Mouse (Mus musculus) neural tube, embryonic 15.5 days (tissue): ENCODE results near the gene Slc8a2. TPM values are rescaled to one million over a fixed set of nuclear protein-coding genes. Genes with fewer than 3 reads are reported as not detected.

Experiments used
- ATAC-seq: fragments of 200-750 bp; cut with Nextera tagmentation; 2 replicates; pipeline ENCODE4 v1.8.0; 2017; ENCODE audit warnings: mild to moderate bottlenecking, moderate TSS enrichment, moderate library complexity; ENCODE audit not compliant: low FRiP score
- H3K27ac ChIP-seq: fragments of 300-500 bp; sonication (generic); replicated peaks from 2 replicates; pipeline ENCODE4 v1.5.1; 2015; ENCODE audit warnings: mild to moderate bottlenecking, inconsistent platforms
- H3K27me3 ChIP-seq: fragments of 300-500 bp; sonication (generic); replicated peaks from 2 replicates; pipeline ENCODE4 v1.6.1; 2015; ENCODE audit warnings: inconsistent platforms
- H3K36me3 ChIP-seq: fragments of 300-500 bp; sonication (generic); 2 replicates; pipeline ENCODE4 v1.6.1; 2015; ENCODE audit warnings: inconsistent platforms
- H3K4me1 ChIP-seq: fragments of 300-500 bp; sonication (generic); 2 replicates; pipeline ENCODE4 v1.6.1; 2015; ENCODE audit warnings: inconsistent platforms
- H3K4me2 ChIP-seq: fragments of 300-500 bp; sonication (generic); 2 replicates; pipeline ENCODE4 v1.6.1; 2015; ENCODE audit warnings: inconsistent platforms, mild to moderate bottlenecking, moderate library complexity
- H3K4me3 ChIP-seq: fragments of 300-500 bp; sonication (generic); replicated peaks from 2 replicates; pipeline ENCODE4 v1.5.1; 2015; ENCODE audit warnings: mild to moderate bottlenecking, inconsistent platforms
- H3K9ac ChIP-seq: fragments of 300-500 bp; sonication (generic); replicated peaks from 2 replicates; pipeline ENCODE4 v1.6.1; 2015; ENCODE audit warnings: mild to moderate bottlenecking, inconsistent platforms
- H3K9me3 ChIP-seq: fragments of 300-500 bp; sonication (generic); replicated peaks from 2 replicates; pipeline ENCODE4 v1.6.1; 2016; ENCODE audit warnings: inconsistent platforms
- WGBS: fragments of 180-500 bp; shearing (Covaris S2); methylation state at CpG from one replicate; pipeline ENCODE4 v1.1.7; 2015; ENCODE audit warnings: mixed read lengths; 5-methylcytosine and 5-hydroxymethylcytosine counted together
- polyA plus RNA-seq: library from polyadenylated mRNA; unstranded; fragments of >200 nt; fragmentation: Nextera tagmentation; extraction: Ambion mirVana; gene quantifications from 2 replicates; pipeline ENCODE4 v1.2.1, GENCODE M21; 2015

Slc8a2 gene
- 1.2 and 1.4 TPM in 2 replicates for polyA plus RNA-seq

GRCm38 (mm10) chr7:16129421-16129845 is at the start of gene Slc8a2:
Gene Slc8a2, plus strand, starts transcription at chr7:16129826.
- Histone ChIP-seq H3K4me2 (peak within 1 kb of the TSS; percentile 78), H3K4me1 (peaks cover 56% of the 10 kb centered on the region), H3K9ac (peak within 1 kb of the TSS; percentile 65), H3K9me3 (no peaks in the 10 kb centered on the region), H3K4me3 (peak within 1 kb of the TSS; percentile 54), H3K27me3 (no peaks in the 10 kb centered on the region), H3K36me3 (peaks cover 13% of the 10 kb centered on the region), H3K27ac (peak within 1 kb of the TSS; percentile 87)
- peak; percentile 90 for ATAC-seq
- WGBS: 4% methylated on average over 12 of the region's 12 CpGs

- no peak for ATAC-seq
- H3K27me3 ChIP-seq: no peaks in the 10 kb centered on the region
- whole genome bisulfite sequencing: 52% methylated on average over 1 of the region's 1 CpGs
Observed at GRCm38 (mm10) chr7:16079947-16080346, 49.7 kb upstream of the Slc8a2 start.

GRCm38 (mm10) chr7:16080581-16080980 is 49.0 kb upstream of the Slc8a2 start:
- H3K4me3 ChIP-seq: no peak overlapping the region
- H3K4me1 ChIP-seq: no peaks in the 10 kb centered on the region
- H3K9ac ChIP-seq: no peak overlapping the region
- no peaks in the 10 kb centered on the region for H3K36me3 ChIP-seq
- no peak for ATAC-seq
- no peak overlapping the region for H3K4me2 ChIP-seq
- no peaks in the 10 kb centered on the region for H3K9me3 ChIP-seq
- 73% methylated on average over 4 of the region's 4 CpGs for WGBS
- no peaks in the 10 kb centered on the region for H3K27me3 ChIP-seq
- H3K27ac ChIP-seq: no peak overlapping the region

More at GRCm38 (mm10) chr7:16079947-16080346, 49.7 kb upstream of the Slc8a2 start:
- Histone ChIP-seq H3K9ac (no peak overlapping the region), H3K4me3 (no peak overlapping the region), H3K4me2 (no peak overlapping the region), H3K4me1 (no peaks in the 10 kb centered on the region), H3K9me3 (no peaks in the 10 kb centered on the region), H3K27ac (no peak overlapping the region), H3K36me3 (no peaks in the 10 kb centered on the region)

- no peaks in the 10 kb centered on the region for H3K4me1 ChIP-seq
- H3K27me3 ChIP-seq: no peaks in the 10 kb centered on the region
- no peak for ATAC-seq
- no peak overlapping the region for H3K4me3 ChIP-seq
- 72% methylated on average over 4 of the region's 4 CpGs for WGBS
- no peaks in the 10 kb centered on the region for H3K9me3 ChIP-seq
- H3K27ac ChIP-seq: no peak overlapping the region
- no peaks in the 10 kb centered on the region for H3K36me3 ChIP-seq
- H3K4me2 ChIP-seq: no peak overlapping the region
- H3K9ac ChIP-seq: no peak overlapping the region
Observed at GRCm38 (mm10) chr7:16083361-16083760, 46.3 kb upstream of the Slc8a2 start.

GRCm38 (mm10) chr7:16087587-16087986 is 42.0 kb upstream of the Slc8a2 start:
- Histone ChIP-seq H3K9ac (no peak overlapping the region), H3K27ac (no peak overlapping the region), H3K27me3 (no peaks in the 10 kb centered on the region; the same call in 1 of the 2 replicates), H3K4me2 (no peak overlapping the region), H3K9me3 (no peaks in the 10 kb centered on the region), H3K4me1 (no peaks in the 10 kb centered on the region), H3K4me3 (no peak overlapping the region), H3K36me3 (no peaks in the 10 kb centered on the region)
- WGBS: 75% methylated on average over 2 of the region's 2 CpGs
- no peak for ATAC-seq

- no peak for ATAC-seq
- WGBS: 71% methylated on average over 3 of the region's 3 CpGs
- Histone ChIP-seq H3K27me3 (peaks cover 12% of the 10 kb centered on the region), H3K4me3 (no peak overlapping the region), H3K4me1 (peaks cover 13% of the 10 kb centered on the region), H3K9me3 (no peaks in the 10 kb centered on the region), H3K9ac (no peak overlapping the region), H3K4me2 (no peak overlapping the region), H3K36me3 (no peaks in the 10 kb centered on the region), H3K27ac (no peak overlapping the region)
Observed at GRCm38 (mm10) chr7:16094592-16094991, 35.0 kb upstream of the Slc8a2 start.

GRCm38 (mm10) chr7:16098021-16099017 is 31.3 kb upstream of the Slc8a2 start, which contains the start of gene Napa:
Gene Napa, plus strand, starts transcription at chr7:16098458.
- Histone ChIP-seq H3K4me2 (peak within 1 kb of the TSS; percentile 81), H3K9me3 (no peaks in the 10 kb centered on the region), H3K27me3 (peaks cover 12% of the 10 kb centered on the region; the same call in 1 of the 2 replicates), H3K36me3 (peaks cover 11% of the 10 kb centered on the region), H3K9ac (peak within 1 kb of the TSS; percentile 97), H3K4me3 (peak within 1 kb of the TSS; percentile 66), H3K4me1 (peaks cover 48% of the 10 kb centered on the region), H3K27ac (peak within 1 kb of the TSS; percentile 88)
- ATAC-seq: peak; percentile 98
- under 1% methylated on average over 67 of the region's 68 CpGs for WGBS

- ATAC-seq: no peak
- peak overlapping the region; percentile 97; the same call in 1 of the 2 replicates for H3K9ac ChIP-seq
- H3K9me3 ChIP-seq: no peaks in the 10 kb centered on the region
- peak overlapping the region; percentile 66; the same call in 1 of the 2 replicates for H3K4me3 ChIP-seq
- H3K4me2 ChIP-seq: peak overlapping the region; percentile 81
- no peak overlapping the region for H3K27ac ChIP-seq
- peaks cover 17% of the 10 kb centered on the region for H3K36me3 ChIP-seq
- peaks cover 58% of the 10 kb centered on the region for H3K4me1 ChIP-seq
- peaks cover 12% of the 10 kb centered on the region; the same call in 1 of the 2 replicates for H3K27me3 ChIP-seq
- whole genome bisulfite sequencing: 82% methylated on average over 4 of the region's 4 CpGs
Observed at GRCm38 (mm10) chr7:16099901-16100300, 29.7 kb upstream of the Slc8a2 start.

GRCm38 (mm10) chr7:16101081-16101480 is 28.5 kb upstream of the Slc8a2 start:
- Histone ChIP-seq H3K9me3 (no peaks in the 10 kb centered on the region), H3K36me3 (peaks cover 22% of the 10 kb centered on the region), H3K4me1 (peaks cover 58% of the 10 kb centered on the region), H3K9ac (no peak overlapping the region), H3K4me2 (no peak overlapping the region), H3K4me3 (no peak overlapping the region), H3K27ac (no peak overlapping the region), H3K27me3 (0 out of 2 replicates have a peak, but pooled peaks cover 4% of the 10 kb centered on the region)
- 77% methylated on average over 7 of the region's 7 CpGs for WGBS
- ATAC-seq: no peak

- no peak overlapping the region for H3K9ac ChIP-seq
- ATAC-seq: no peak
- no peaks in the 10 kb centered on the region for H3K27me3 ChIP-seq
- no peaks in the 10 kb centered on the region for H3K9me3 ChIP-seq
- H3K4me2 ChIP-seq: no peak overlapping the region
- H3K27ac ChIP-seq: no peak overlapping the region
- H3K4me3 ChIP-seq: no peak overlapping the region
- peaks cover 22% of the 10 kb centered on the region for H3K36me3 ChIP-seq
- peaks cover 58% of the 10 kb centered on the region for H3K4me1 ChIP-seq
- WGBS: 70% methylated on average over 15 of the region's 15 CpGs
Observed at GRCm38 (mm10) chr7:16101726-16102475, 27.7 kb upstream of the Slc8a2 start.

GRCm38 (mm10) chr7:16102686-16103226 is 26.9 kb upstream of the Slc8a2 start:
- Histone ChIP-seq H3K9ac (no peak overlapping the region), H3K27me3 (no peaks in the 10 kb centered on the region), H3K4me3 (no peak overlapping the region), H3K27ac (no peak overlapping the region), H3K4me1 (peaks cover 55% of the 10 kb centered on the region), H3K9me3 (no peaks in the 10 kb centered on the region), H3K4me2 (no peak overlapping the region), H3K36me3 (peaks cover 28% of the 10 kb centered on the region)
- no peak for ATAC-seq
- WGBS: 90% methylated on average over 5 of the region's 5 CpGs
